Mouse (Mus musculus): ENCODE results near the gene Ilvbl. TPM values are rescaled to one million over a fixed set of nuclear protein-coding genes. Genes with fewer than 3 reads are reported as not detected.

Ilvbl gene
- polyA plus RNA-seq, 1 experiment from 2014 or later, result 65.4 TPM

Small RNAs within 50 kb of the gene (microRNA-seq; reads per million reads assigned to microRNA genes)
- gene Gm27541, result not detected

Other genes with a start within 250 kb of the Ilvbl start
- 54.2 and 67.6 TPM in 2 replicates for gene Agpat3, start 221.9 kb upstream of the Ilvbl start, polyA plus RNA-seq (2015; fragmentation: Nextera tagmentation; extraction: Ambion mirVana)
- gene Rrp1, start 161.3 kb upstream of the Ilvbl start, polyA plus RNA-seq (2015; fragmentation: Nextera tagmentation; extraction: Ambion mirVana), result 202 and 247 TPM in 2 replicates
- gene Cstb, start 148.7 kb upstream of the Ilvbl start, polyA plus RNA-seq (2015; fragmentation: Nextera tagmentation; extraction: Ambion mirVana), result 114 and 160 TPM in 2 replicates
- gene Pdxk, start 109.4 kb upstream of the Ilvbl start, polyA plus RNA-seq (2015; fragmentation: Nextera tagmentation; extraction: Ambion mirVana), result 4.6 and 8.7 TPM in 2 replicates
- not detected in 2 replicates for gene Olfr1358, start 56.9 kb upstream of the Ilvbl start, polyA plus RNA-seq (2015; fragmentation: Nextera tagmentation; extraction: Ambion mirVana)
- gene Syde1, start 17.6 kb downstream of the Ilvbl start, polyA plus RNA-seq (2015; fragmentation: Nextera tagmentation; extraction: Ambion mirVana), result 13.0 and 14.8 TPM in 2 replicates
- gene Olfr1357, start 43.7 kb downstream of the Ilvbl start, polyA plus RNA-seq (2015; fragmentation: Nextera tagmentation; extraction: Ambion mirVana), result not detected in 2 replicates
- gene Casp14, start 143.9 kb downstream of the Ilvbl start, polyA plus RNA-seq (2015; fragmentation: Nextera tagmentation; extraction: Ambion mirVana), result not detected in 2 replicates
- gene Ccdc105, start 178.7 kb downstream of the Ilvbl start, polyA plus RNA-seq (2015; fragmentation: Nextera tagmentation; extraction: Ambion mirVana), result not detected in 2 replicates
- gene Slc1a6, start 206.2 kb downstream of the Ilvbl start, polyA plus RNA-seq (2015; fragmentation: Nextera tagmentation; extraction: Ambion mirVana), result 0.47 and 0.76 TPM in 2 replicates